Mouse (Mus musculus) CH12.LX (cell line): ENCODE results near the gene Lin52.

Source experiments
- CTCF ChIP-seq, 2 experiments: IDR thresholded peaks in 1 of 2; conservative IDR thresholded peaks in 1 of 2; 2 replicates each; pipeline ENCODE4 v1.5.1; 2011 to 2012; ENCODE audit warnings: low read depth in 2 of 2, low read length in 2 of 2, improper control_type of control experiment in 1 of 2, inconsistent platforms in 1 of 2, mild to moderate bottlenecking in 1 of 2, moderate library complexity in 1 of 2
- EP300 ChIP-seq: IDR thresholded peaks from 2 replicates; pipeline ENCODE4 v1.6.1; 2011; ENCODE audit warnings: low read length, improper control_type of control experiment
- MAFK ChIP-seq: IDR thresholded peaks from 2 replicates; pipeline ENCODE4 v1.6.1; 2011; ENCODE audit warnings: low read length, improper control_type of control experiment; ENCODE audit not compliant: insufficient replicate concordance
- TCF12 ChIP-seq: IDR thresholded peaks from 2 replicates; pipeline ENCODE4 v1.6.1; 2014; ENCODE audit warnings: low read depth, mild to moderate bottlenecking, inconsistent platforms, low read length, improper control_type of control experiment

DNA sequence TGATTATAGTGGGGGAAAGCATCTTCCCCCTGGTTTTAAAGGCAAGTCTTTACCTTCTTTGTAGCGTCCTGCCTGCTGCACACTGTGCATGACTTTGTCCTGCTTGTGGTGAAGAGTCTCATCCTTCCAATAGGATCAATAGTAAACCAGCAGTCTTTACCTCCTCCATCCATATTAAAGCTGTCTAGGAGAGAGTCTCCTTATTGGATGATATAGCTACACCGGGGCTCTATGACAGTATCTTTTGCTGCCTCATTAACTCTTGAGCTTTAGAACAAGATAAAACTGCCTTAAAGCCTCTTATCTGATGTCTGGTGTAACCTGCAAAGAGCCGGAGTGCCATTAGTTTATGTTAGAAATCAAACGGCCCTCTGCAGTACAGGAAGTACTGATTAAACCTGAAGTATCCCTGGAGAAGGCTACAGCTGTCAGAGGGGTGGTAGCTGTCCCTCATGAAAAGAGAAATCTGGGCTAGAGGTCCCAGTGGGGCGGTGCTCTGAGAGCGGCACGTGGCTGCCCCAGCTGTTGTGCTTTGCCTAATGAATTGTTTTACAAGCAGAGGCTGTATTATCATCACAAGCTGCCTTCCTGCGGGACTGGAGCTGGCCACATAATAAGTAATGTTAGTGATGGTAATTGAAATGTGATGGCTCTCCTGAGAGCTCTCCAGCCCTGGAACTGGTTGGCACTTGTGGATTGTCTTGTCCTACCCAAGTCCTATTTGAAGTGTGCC lies 36.3 kb downstream of the Lin52 start:
- TF ChIP-seq TCF12 (no peak), EP300 (no peak), MAFK (no peak), CTCF (conservative IDR thresholded peaks at IDR 0.05 in 1 of 2, IDR thresholded peaks at IDR 0.05 in 1 of 2; ENCODE audit: low read depth in 2 of 2, low read length in 2 of 2) (no peak)
